Mouse (Mus musculus) MEL (cell line): ENCODE measurements at regions not wholly inside any gene's neighbourhood (a gene's known extent, or its start where the extent isn't known, plus 50 kb on each side); places are given as distances from the start of the nearest gene placed in this dataset.

ENCODE experiments used
- CHD1 ChIP-seq: IDR thresholded peaks from 2 replicates; pipeline ENCODE4 v1.6.1; 2012; ENCODE audit warnings: low read depth, mild to moderate bottlenecking, inconsistent platforms, low read length, improper control_type of control experiment
- CTCF ChIP-seq, 3 experiments: IDR thresholded peaks in 2 of 3; conservative IDR thresholded peaks in 1 of 3; 2 replicates each; pipeline ENCODE4 v1.5.1; 2011 to 2012; ENCODE audit warnings: low read length in 3 of 3, low read depth in 2 of 3, mild to moderate bottlenecking in 2 of 3, improper control_type of control experiment in 1 of 3, inconsistent platforms in 1 of 3, mixed read lengths in 1 of 3, moderate library complexity in 1 of 3; ENCODE audit not compliant: control insufficient read depth in 1 of 3, insufficient read depth in 1 of 3, poor library complexity in 1 of 3, severe bottlenecking in 1 of 3
- GATA1 ChIP-seq: IDR thresholded peaks from 2 replicates; pipeline ENCODE4 v1.6.1; 2011; ENCODE audit warnings: low read depth, low read length, improper control_type of control experiment
- HCFC1 ChIP-seq: IDR thresholded peaks from 2 replicates; pipeline ENCODE4 v1.6.1; 2012; ENCODE audit warnings: low read depth, mild to moderate bottlenecking, inconsistent platforms, low read length, improper control_type of control experiment, moderate library complexity
- MAX ChIP-seq: IDR thresholded peaks from 2 replicates; pipeline ENCODE4 v1.6.1; 2011; ENCODE audit warnings: low read length, improper control_type of control experiment
- POLR2A ChIP-seq, 2 experiments: IDR thresholded peaks; 2 replicates each; pipeline ENCODE4 v1.6.1; 2011 to 2012; ENCODE audit warnings: low read length in 2 of 2, mild to moderate bottlenecking in 2 of 2, control low read depth in 1 of 2, improper control_type of control experiment in 1 of 2, low read depth in 1 of 2, moderate library complexity in 1 of 2; ENCODE audit not compliant: control insufficient read depth in 1 of 2, insufficient read depth in 1 of 2, poor library complexity in 1 of 2
- SIN3A ChIP-seq: IDR thresholded peaks from 2 replicates; pipeline ENCODE4 v1.6.1; 2012; ENCODE audit warnings: low read length, improper control_type of control experiment, inconsistent platforms

GRCm38 (mm10) chr5:33495276-33495675 is 61.5 kb upstream of the Nkx1-1 start:
- TF ChIP-seq POLR2A (IDR thresholded peaks at IDR 0.05; ENCODE audit: control insufficient read depth in 1 of 2, insufficient read depth in 1 of 2, low read depth in 1 of 2, low read length in 2 of 2, poor library complexity in 1 of 2) (no peak), HCFC1 (no peak), CHD1 (no peak), SIN3A (no peak), GATA1 (no peak), MAX (no peak), CTCF (IDR thresholded peaks at IDR 0.05 in 2 of 3, conservative IDR thresholded peaks at IDR 0.05 in 1 of 3; ENCODE audit: control insufficient read depth in 1 of 3, insufficient read depth in 1 of 3, low read depth in 2 of 3, low read length in 3 of 3, poor library complexity in 1 of 3, severe bottlenecking in 1 of 3) (no peak)
